Mouse (Mus musculus) hindlimb bud, embryonic 11.5 days (tissue): Measurements from ENCODE around the gene Smim17.
"Not testable (repeated sequence)": the region's sequence is repeated elsewhere in the genome, so short reads cannot be mapped to it uniquely, and the experiment has no call there.

Source experiments
- DNase-seq: peaks from one replicate; pipeline ENCODE4 v3.0.0-alpha.2; 2012; ENCODE audit warnings: low read depth, low spot score; ENCODE audit errors: extremely low spot score

The Smim17 gene

DNA sequence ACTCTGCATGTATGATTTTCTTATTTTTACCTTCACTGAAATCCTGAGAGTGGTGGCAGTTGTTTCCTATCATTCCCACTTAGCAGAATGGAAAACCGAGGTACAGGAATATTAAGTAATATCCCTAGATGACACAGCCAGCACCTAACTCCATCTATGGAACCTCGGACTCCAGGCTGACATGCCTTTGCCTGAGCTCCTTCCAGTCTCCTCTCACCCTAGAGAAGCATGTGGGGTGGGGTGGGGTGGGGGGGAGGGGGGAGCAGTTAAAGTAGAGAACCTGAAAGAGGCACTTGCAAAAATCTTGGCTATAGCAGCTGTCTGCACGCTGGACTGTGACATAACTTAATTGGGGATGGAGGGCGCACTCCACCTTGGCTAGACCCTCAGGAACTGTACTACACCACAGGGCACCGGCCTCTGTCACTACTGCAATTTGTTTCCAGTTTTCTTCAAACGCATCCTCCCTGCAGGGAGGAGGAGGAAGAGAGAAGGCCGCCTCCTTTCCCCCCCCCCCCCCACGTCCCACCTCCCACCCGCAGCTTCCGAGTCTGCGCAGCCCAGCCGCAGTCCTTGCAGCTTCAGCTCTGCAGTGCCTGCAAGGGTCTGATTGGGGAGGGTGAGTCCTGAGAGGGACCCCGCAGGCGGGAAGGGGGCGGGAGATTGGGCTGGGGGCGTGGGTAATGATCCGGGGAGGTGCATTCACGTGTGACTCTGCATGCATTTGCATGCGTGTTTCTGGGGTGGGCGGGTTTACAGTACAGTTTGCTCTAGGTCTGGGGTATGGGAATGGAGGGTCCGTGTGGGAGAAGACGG lies 16.3 kb downstream of the Smim17 start:
- DNase-seq = no peak

DNA sequence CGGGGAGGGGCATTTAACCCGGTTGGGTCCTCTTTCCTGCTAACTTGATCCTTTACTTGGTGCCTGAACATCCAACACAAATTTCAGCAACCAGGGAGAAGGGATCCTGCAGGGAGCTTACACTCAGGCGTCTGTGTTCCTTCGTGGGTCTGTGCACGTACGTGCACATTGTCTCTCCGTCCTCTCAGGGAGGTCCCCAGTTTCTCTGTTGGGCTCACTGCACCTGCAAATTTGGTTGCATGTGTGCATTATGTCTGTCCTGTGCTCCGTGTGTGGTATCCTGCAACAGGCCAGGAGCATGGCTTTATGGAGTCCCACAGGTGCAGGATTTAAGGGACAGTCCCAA lies 16.9 kb downstream of the Smim17 start:
- no peak for DNase-seq

DNA sequence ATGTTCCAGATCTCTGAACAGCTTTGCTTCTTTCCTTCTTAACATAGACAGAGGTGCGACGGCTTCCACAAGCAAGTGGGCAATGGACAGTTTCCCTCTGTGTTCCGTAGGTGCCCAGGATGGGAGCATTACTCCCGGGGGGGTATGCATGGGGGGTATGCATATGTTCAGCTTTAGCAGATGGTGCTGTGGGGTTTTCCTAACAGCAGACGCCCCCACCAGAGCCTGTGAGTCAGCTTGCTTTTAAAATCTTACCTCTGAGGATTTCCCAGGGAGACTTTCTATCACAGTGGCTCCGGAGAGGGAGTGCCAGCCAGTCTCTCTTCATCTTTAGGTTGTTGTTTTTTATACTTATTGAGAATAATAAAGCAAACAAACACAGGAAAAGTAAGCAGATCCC lies 21.4 kb downstream of the Smim17 start:
- DNase-seq = no peak

DNA sequence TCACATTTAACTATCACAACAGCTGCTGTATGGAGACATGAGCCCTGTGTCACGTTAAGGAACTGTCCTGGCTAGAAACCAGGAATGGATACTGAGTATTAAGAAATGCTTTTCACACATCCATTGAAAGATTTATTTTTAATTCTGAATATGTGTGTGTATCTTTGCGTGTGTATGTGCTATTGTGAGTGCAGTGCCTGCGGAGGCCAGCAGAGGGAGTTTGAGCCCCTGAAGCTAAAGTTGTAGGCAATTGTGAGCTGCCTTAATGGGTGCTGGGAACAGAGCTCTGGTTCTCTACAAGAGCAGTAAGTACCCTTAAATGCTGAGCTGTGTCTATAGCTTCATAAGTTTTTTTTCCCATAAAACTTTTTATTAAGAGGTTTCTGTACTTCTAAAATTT lies 30.9 kb downstream of the Smim17 start:
- no peak for DNase-seq

DNA sequence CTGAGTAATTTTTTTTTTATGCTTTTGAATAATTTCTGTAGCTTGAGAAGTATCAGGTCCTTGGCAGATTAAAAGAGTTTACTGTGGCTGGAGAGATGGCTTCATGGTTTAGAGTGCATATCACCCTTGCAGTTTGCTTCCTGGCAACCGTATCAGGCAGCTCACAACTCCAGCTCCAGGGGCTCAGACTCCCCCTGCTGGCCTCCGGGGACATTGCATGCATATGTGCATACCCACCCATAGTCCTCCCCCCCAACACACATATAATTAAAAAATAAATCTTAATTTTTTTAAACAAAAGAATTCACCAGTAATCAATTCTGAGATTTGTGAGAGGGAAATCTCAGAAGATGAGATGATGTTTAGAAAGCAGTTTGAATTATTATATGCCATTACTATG lies 31.8 kb downstream of the Smim17 start:
- DNase-seq = no peak

DNA sequence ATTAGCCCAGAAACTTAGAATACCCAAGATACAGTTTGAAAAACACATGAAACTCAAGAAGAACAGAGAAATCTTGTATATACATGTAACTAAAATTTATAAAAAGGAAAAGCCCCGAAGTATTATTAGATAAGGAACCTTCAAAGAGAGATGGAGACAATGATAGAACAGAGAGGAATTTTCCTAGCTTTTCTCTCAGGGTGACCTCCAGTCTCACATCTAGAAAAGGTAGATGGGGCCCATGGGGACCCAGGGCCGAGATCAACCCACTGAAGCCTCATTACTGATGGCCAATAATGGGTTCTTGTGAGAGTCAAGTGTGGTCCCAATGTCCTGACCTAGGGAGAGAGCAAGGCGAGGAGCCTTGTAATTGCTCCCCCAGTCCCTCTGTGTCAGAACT lies 39.9 kb downstream of the Smim17 start, which contains the start of gene Olfr1344:
TSS of gene Olfr1344 (plus strand) at position 301 of the 400 bp plus-strand sequence.
- no peak for DNase-seq

DNA sequence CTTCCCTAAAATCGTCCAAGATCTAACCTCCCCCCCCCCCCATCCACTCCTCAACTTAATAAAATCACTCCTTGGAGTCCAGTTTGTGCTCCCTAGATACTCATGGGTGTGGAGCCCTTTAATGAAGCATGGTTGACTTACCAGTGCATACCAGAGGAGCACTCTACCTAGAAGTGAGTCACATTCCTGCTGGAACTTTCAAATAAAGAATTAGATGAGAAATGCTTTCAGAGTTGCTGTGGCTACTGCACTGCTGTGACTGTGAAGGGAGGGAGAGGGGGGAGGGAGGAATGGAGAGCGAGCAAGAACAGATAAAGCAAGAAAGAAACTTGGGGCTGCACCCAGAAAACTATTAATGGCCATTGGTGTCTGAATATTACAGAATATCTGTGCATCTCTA lies 42.7 kb downstream of the Smim17 start:
- DNase-seq = no peak

DNA sequence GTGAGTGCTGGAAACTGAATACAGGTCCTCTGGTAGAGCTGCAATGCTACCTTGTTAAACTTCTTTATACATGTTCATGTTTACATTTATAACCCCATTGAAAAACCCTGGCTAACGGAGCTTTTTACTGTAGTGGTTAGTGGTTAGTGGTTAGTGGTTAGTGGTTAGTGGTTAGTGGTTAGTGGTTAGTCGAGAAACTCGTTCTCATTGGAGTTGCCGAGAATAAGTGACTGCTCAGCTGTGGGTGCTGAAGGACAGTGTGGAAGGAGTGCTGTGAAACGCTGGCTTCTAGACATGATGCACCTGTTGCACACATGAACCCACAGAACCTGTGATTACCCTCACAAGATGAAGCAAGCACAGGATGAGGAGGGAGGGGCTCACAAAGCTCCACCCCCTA lies 49.3 kb downstream of the Smim17 start:
- no peak for DNase-seq

DNA sequence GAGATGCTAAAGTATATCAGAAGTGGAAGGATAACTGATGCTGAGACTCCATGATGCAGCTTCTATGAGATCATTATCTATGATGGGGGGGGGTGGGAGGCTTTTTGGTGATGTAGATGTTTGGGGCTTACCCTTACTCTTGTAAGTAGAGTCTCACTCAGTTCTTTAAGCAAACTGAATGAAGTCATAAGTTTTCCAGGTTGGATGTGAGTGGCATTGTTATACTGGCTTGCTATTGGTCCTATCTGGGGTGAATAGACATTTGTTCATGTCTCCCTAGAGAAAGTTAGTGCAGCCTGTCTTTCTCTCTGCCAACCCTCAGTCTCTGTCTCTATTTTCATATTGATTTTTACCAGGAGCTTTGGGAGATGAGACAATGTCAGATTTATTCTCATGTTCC lies 57.4 kb downstream of the Smim17 start, which contains the start of gene Olfr1336:
TSS of gene Olfr1336 (plus strand) at position 301 of the 400 bp plus-strand sequence.
- DNase-seq = no peak

DNA sequence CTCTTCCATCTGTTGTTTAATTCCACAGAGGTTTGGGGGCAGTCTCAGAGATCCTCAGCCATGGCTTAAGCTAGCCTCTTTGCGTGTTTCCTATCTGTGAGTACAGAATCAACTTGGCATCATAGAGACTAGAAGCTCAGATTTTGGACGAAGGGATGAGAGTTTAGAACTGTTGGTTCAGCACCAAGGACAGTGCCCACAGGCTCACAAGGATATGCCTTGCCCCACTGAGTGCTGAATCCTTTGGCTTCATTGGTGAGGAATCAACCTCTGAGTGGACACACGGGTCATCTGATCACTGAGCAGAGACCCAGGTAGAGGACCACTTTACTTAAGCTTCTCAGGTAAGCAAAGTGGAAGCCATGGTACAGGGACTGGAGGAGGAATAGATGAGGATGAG lies 57.9 kb downstream of the Smim17 start:
- no peak for DNase-seq

DNA sequence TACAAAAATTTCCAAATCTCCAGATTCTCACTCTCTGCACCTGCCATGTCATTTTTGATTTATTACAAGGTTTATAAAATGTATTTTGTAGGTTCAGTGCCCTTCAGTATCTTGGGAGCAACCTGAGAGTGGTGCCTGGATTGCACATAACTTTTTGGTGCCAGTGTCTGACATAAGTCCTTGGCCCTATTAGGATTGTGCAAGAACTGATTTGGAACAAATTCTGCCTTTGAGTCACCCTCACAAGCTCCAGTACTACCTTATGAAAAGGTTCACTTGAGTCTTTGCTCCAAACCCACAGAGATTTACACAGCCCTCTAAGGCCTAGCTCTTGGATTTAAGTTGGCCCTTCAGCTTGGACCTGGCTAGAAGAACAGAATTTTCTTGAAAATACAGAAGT lies 68.4 kb downstream of the Smim17 start, which contains the start of gene Olfr1346:
TSS of gene Olfr1346 (plus strand) at position 151 of the 400 bp plus-strand sequence.
- DNase-seq = no peak

DNA sequence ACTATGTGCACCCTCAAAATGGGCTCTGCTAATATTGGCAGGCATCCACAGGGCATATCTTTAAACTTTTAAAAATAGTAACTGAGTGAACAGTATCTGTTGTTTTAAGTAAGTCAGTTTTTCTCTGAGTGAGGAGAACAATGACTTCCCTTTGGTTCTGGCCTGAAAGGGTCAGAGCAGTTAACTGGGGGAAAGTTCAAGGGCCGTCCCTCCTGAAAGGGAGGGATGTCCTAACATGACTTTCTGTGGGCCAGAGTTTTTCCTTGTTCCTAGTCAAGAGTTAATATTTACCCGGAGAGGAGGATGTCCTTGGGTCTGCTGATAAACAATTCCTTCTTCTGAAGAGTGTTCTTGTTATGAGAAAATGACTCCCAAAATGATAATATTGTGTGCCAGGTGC lies 79.1 kb downstream of the Smim17 start:
- DNase-seq = not testable (repeated sequence)
